Mouse (Mus musculus): ENCODE measurements at regions not wholly inside any gene's neighbourhood (a gene's known extent, or its start where the extent isn't known, plus 50 kb on each side); places are given as distances from the start of the nearest gene placed in this dataset.

DNA sequence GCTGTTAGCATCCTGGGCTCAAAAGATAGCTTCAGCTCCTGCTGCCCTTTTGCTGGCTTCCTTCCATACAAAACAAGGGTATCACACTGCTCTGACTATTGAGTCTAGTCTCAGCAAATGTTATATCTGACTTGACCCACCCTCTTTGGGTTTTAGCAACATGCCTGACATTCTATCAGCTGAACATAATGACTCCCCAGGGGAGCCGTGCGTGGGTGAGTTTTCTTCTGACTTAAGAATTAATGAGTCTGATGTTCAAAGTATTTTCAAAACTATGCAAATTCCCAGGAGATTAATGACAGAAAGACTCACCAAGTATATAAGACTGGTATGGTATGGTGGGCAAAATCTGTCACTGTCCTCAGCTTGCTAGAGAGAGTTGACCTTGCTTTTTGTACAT is 159.0 kb downstream of the Pmp22 start:
- no peak for DNase-seq (ENCODE audit: low read depth, low spot score)

DNA sequence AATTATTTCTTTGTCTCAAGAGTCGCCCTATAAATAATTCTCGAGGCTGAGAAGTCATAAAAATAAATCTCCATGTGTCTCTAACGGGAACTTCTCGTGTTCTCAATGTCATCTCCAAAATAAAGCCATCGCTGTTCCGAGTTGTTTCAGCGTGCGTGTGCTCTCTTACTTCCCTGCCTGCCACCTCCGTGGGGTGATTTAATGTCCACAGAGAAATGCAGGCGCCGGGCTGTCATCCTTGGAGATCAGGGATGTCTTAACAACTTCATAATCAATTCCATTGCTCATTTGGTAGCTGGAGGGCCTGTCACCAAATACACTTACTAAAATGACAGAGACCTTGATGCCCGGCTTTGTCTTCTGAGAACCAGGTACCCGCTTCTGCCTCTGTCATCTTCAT is 161.8 kb downstream of the Pmp22 start:
- DNase-seq (ENCODE audit: low read depth, low spot score) = no peak

DNA sequence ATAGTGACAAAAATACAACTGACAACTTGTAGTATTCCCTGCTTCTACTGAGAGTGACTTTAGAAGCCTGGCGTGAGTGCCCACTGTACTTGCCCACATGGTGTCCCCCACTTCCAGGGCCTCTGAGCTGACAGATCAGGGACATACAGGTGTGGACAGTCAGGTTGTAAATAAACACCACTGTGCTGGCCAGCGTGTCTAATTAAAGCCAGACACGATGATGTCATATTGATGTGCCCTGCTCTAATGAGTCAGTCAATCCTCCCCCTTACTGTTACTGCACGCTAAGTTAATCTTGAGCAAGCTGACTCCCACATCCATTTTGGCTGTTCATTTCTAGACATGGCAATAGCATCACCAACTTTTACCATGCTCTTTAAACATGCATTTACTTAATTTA is 164.7 kb downstream of the Pmp22 start:
- no peak for DNase-seq (ENCODE audit: low read depth, low spot score)

DNA sequence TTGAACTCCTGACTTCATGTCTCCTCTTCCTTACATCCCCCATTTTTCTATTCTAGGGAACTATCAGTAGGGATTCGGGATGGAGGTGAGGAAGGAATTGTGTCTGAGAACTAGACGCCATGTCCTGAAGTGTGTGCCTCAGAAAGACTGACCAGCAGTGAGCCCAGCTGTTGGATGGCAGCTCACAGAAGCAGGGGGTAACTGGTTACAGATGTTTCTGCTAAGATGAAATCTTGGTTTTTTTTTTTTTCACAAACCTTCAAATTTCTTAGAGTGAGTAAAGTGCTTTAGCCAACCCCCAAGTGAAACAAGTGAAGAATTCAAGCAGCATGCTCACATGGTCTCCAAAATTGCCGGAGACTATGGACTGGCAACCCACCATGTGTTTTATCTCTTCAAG is 165.7 kb downstream of the Pmp22 start:
- no peak for DNase-seq (ENCODE audit: low read depth, low spot score)

DNA sequence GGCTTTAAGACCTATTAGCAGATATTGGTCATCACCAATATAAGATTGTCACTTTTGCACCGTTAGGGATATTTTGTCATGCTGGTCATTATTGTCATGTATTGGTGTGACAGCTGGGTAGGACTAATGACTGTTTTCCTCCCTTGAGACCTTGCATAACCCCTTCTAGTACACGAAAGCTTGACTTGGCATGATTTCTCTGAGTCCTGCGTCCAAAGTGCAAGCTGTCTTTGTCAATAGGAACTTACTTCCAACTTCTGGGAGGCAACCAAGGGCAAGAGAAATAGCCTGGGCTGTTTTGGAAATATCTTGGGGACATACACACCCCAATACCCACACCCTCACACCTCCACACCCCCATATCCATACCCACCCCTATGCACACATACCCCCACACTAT is 167.7 kb downstream of the Pmp22 start:
- no peak for DNase-seq (ENCODE audit: low read depth, low spot score)

DNA sequence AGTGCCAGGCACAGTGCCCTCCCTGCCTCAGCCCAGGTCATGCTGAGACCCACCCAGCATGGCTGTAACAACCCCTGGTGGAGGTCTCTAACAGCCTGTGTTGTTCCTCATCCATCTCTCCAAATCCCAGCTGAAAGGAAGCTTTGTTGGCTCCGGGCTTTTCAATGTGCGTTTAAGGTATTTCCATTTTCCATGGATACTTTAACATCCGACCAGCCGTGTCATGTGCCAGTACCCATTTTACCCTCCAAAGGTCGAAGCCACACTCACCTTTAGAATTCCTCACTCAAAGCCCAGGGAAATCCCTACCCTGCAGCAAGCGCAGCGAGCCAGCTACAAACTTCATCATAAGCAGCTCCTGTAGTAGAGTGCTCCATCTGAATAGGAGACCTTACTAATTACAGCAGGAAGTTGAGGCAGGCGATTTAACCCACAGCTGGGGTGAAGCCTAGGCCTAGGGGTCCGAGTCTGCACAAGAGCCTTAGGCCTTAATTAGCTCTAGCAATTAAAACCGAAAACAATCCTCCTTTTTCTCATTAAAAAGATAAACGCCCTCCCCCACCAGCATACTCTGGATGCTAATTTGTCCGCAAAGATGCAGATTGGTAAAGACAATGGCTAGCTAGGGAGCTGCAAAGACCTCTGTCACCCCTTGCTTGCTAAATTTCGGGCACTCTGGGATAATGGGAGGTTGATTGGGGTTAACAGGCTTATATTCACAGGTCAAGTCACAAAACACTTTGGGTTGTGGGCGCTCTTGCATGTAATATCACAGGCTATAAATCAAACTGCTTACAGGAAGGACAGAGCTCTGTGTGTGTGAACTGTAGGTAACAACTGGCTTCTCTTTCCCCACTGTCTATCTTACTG is 171.2 kb downstream of the Pmp22 start:
- no peak for DNase-seq (ENCODE audit: low read depth, low spot score)

DNA sequence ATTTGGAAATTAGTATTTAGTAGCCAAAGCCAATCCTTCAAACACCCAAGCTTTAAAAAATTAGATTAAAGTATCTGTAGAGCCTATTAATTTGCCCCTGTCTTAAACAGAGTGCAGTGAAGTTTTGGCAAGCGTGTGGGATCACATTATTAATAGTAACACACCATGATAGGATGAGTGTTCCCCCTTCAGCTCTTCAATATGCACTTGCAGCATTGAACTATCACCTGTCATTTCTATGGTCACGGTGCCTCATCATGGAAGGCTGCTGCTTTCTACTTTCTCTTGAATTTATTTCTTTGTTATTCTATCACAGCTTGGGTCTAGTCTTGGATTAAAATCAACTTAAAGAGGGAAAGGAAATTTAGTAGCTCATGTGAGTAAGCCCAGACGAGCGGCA is 196.4 kb downstream of the Pmp22 start:
- DNase-seq (ENCODE audit: low read depth, low spot score) = no peak

DNA sequence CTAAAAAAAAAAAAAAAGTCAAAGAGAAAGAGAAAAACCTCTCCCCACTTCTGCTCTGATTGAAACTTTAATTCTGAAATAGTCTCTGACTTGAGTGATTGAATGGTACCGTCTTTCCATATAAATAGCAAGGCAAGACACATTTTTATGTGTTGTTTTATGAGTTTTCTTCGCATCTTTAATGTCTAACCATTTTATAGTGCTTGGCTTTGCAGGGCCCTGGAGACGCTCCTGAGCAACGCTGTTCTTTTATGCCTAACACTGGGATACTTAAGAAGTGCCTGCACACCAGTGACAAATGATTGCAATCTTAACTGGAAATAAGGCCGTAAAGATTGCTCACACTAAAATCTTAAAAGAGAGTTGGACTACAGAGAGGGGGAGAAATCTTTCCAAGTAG is 198.1 kb downstream of the Pmp22 start:
- DNase-seq (ENCODE audit: low read depth, low spot score) = no peak

DNA sequence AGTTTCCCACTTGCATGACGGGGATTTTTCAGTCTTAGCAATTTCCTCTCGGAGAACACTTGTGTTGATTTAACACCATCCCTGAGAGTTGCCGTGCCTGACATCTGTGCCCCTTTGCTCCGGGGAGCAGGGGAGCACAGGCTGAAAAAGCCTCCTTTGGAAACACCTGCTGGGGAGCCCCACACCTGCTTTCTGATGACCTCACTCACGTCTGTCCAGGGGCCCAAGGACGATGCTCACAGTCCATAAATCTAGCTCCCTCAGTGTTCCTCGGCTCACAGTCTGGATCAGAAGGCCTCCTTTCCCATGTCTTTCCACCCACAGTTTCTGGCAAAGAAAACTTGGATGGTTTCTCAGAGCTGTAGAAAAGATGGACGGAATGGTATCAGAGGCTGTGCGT is 208.7 kb downstream of the Pmp22 start:
- no peak for DNase-seq (ENCODE audit: low read depth, low spot score)

DNA sequence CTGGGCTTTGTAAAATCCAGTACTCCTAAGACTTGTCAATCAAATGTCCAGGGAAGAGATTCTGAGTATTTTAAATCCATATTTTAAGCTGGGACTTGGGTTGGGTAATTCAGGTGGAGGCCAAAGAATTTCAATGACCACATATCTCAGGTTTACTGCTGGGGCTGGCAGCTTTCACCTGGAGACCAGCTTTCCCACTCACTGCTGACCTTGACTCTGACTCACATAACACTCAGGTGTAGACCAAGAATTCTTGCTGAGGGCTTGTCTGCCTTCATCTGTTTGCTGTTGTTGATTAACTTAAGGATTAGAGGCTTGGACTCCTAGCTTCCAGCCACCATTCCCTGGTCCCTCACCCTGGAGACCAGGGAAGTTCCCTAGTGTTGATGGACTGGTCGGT is 209.5 kb downstream of the Pmp22 start:
- no peak for DNase-seq (ENCODE audit: low read depth, low spot score)

DNA sequence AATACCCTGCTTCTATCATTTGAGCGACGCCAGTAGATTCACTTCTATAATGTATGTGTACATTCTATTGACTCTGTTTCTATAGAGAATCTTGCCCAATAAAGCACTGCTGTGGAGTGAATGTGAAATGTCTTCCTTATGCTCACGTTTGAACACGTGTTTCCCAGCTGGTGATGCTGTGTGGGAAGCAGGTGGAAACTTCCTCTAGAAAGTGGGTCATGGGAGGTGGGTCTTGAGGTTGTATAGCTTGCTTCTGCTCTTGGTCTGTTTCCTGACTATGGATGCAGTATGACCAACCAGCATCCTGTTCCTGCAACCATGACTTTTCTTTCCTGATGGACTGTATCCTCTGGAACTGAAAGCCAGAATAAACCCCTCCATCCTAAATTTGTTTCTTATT is 216.9 kb downstream of the Pmp22 start:
- no peak for DNase-seq (ENCODE audit: low read depth, low spot score)

DNA sequence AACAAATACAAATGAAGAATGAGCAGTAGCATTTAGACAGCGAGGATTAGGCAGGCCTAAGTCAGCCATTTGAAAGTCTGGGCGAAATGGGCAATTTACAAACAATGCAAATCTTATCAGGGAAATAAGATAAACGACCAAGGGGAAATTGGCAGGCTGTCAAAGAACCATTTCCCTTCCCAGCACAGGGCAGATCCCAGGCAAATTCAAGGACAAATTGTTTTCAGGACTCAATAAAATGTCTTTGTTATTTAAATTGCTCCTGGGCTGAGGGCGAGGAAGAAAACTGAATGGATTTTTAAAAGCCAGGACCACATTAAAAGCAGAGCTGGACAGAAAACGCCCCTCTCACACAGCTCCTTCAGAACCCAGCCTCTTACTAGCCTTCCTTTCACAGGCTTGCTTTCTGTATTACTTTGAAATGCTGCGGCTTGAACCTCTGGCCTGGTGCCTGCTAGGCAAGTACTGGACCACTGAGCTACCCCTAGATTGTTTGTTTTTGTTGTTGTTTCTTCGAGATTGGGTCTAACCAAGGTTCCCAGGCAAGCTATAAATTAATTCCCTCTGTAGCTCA is 221.4 kb downstream of the Pmp22 start:
- no peak for DNase-seq (ENCODE audit: low read depth, low spot score)

DNA sequence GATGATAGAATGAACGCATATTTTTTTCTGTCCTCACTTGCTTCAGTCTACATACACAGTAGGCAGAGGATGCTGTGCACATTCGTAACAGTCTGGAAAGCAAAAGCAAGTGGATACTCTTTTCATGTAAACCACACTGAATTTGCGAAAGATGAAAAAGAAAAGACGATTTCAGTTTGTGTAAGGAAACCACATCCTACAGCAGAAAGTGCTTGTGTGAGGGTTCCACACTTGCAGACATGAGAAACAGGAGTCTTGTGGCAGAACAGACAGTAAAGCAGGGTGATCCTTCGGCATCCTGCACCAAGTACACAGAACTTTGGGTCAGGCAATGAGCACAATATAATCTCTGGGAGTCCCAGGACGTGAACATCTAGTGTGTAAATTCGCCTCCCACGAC is 223.2 kb downstream of the Pmp22 start:
- no peak for DNase-seq (ENCODE audit: low read depth, low spot score)

DNA sequence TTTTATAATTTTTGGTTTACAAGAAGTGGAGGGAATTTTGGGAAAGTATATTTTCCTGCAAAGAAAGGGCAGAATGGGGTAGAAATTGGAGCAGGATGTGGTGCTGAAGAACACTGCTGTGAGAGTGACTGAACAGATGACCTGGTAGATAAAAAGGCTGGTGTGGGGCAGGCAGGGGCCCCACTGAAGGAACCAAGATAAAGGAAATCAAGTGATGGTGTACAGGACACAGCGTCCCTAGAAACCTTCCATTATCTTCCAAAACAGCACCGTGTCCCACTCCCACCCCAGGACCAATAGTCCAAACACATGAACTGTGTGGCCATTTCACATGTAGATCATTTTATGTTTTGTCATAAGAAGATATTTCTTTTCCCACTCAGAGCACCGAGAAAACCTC is 224.2 kb downstream of the Pmp22 start:
- DNase-seq (ENCODE audit: low read depth, low spot score) = no peak

DNA sequence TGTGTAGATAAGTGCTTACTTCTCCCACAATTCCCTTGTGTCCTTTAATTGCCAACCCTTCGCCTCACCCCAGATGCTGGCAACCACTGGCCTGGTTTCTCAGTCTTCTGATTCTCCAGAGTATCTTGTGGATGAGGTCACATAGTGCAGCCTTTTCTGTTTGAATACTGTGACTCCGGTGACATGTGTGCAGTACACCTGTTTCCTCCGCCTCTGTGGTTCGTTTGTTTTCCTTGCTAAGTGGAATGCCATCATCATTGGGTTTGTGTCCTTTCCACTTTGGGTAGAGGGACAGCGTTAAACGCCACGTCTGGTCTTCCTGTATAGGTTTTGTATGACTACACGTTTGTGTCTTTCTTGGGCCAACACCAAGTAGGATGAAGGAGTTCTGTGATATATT is 224.9 kb downstream of the Pmp22 start:
- DNase-seq (ENCODE audit: low read depth, low spot score) = no peak

DNA sequence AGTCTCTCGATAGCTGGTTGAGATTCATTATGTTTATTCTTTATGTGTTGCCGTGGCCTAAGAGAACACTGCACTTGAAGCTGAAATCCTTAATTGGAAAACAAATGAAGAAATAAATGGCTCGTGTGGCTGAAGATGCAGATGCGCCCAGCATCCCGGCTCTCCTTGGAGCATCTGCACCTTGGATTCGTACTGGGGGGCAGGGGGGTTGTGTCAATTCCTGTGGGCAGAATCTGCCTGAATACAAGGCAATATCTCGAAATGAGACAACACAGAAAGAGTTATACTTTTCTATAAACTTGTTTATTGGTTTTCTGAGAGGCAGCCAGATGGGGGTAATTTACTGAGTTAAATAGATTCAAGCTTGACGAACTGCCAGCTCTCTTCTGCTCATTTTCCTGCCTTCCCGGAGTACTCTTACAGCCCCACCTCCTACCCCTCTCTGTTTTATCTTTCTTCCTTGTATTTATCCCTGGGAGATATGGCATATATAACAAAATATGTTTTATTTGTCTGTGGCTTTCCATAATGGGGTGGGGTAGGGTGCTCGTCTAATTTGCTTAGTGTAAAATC is 229.1 kb downstream of the Pmp22 start:
- peak; percentile 20 for DNase-seq (ENCODE audit: low read depth, low spot score)

DNA sequence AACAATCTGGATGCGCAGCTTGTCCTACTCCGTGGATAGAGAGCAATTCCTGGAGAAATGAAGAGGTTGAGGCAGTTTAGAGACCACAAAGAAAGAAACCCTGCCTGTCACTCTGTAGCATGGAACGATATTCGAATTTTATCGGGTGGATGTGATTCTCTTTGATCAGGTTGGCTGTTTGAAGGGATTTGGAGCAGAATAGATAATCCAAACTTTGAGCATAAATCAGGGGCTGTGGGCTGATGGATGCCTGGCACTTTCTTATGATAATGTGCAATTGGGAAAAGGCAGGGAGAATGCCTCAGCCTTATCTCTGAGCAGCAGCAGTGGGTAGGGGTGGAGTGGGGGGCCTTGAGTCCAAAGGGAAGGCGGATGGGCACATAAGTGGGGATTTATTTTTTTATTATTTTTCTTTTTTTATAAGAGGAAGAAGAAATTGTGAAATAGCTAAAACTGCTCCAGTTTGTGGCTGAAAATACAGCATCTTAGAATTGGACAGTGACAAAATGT is 239.0 kb downstream of the Pmp22 start:
- DNase-seq (ENCODE audit: low read depth, low spot score) = no peak

DNA sequence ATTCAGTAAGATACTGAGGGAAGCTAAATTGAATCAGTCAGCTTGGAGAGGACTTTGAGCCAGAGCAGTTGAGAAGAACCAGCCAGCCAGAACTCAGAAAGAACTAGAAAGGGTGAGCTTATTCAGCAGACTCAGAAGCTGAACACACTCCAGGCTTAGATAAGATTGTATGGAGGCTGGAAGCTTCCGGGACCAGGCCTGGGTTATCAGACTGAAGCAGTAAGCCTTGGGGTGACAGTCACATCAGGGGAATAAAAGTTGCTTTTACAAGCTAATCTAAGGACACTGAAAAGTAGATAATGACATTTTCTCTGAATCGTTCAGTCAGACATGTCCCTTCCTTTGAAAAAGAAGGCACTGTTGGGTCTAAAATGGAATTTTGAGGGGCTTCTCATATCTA is 240.7 kb downstream of the Pmp22 start:
- no peak for DNase-seq (ENCODE audit: low read depth, low spot score)

DNA sequence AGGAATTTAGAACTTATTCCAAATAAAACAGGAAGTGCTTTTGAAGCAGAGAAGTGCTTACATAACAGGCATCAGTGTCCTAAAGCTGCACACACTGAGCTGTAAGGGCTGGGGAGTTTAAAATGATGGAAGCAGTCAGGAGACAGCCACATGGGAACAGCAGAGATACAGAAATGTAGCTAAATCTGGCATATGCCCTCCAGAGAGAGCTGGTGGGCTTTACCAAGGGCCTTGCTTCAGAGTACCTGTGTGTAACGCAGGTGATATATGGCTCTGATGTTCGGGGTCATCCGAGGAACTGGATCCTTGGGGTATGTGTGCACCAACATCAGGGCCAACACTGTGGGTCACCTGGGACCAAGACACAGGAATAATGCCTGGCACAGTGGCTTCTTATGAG is 247.5 kb downstream of the Pmp22 start:
- no peak for DNase-seq (ENCODE audit: low read depth, low spot score)

DNA sequence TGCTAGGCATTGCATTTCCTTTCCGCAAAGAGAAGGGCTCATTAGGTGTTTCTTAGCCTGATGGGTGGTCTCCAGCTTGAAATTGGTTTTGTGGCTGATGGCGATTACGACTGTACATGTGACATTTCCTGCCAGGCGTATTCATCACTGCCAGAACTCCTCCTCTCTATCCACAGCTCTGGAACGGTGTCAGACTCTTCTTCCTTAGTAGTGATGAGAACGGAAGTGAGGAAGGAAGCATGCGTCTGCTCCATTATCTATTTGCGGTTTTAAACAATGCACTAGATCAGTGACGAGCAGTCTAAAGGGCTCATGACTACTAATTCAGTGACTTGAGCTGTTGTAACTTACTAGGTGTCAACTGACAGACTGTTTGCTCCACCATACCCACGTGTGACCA is 248.2 kb downstream of the Pmp22 start:
- DNase-seq (ENCODE audit: low read depth, low spot score) = no peak

DNA sequence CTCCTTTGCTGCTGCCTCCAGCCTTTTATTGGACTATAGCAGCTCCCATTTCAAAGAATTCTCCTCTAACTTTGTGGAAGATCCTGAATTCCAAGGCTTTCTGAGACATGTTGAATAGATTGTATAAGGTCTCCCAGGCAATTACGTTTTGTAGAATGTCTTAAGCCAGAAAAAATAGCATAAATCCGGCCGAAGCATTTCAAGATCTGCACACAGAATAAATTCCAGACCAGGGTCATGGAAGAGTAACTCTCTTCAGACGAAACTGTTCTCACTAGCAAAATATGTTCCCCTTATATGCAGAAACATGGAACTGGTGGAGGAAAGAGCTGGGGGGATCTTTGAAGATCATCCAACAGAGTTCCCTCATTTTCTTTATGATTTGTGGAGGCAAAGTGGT is 259.5 kb downstream of the Pmp22 start:
- DNase-seq (ENCODE audit: low read depth, low spot score) = no peak

DNA sequence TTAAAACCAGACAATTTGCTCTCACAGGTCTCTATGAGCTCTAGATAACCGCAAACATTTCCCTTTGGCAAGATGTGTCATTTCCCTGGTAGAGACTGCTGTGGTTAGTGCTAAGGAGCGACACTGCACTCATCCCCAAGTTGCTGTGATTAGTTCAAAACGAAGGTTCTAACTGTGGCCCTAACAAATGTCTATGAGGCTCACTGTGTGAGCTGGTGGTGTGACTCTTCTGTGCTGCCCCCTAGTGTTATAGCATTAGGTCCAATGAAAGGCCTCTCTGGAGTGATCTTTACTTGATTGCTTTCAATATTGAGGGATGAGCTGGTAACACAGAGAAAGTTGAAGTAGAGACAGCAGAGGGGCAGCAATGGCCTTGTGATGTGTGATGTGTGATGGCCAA is 262.7 kb downstream of the Pmp22 start:
- no peak for DNase-seq (ENCODE audit: low read depth, low spot score)

DNA sequence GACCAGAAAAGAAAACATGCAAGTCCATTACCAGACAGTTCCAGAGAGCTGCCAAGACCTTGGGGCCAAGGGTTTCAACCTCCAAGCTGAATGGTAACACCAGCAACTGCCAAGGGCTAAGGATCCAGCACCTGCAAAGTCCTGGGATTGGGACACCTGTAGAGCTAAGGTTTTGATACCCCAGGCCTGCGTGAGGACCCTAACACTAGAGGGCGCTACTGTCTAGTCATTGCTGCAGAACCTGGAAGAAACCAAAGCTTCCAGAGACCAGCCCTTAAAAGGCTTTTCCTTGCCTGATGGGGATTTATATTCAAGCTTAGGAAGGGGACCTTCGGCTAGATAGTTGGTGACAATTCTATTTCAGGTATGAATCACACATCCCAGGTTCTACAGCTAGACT is 263.6 kb downstream of the Pmp22 start:
- DNase-seq (ENCODE audit: low read depth, low spot score) = no peak
